ENCODE assay signal across 8 mouse cellular contexts in the genomic region with DNA sequence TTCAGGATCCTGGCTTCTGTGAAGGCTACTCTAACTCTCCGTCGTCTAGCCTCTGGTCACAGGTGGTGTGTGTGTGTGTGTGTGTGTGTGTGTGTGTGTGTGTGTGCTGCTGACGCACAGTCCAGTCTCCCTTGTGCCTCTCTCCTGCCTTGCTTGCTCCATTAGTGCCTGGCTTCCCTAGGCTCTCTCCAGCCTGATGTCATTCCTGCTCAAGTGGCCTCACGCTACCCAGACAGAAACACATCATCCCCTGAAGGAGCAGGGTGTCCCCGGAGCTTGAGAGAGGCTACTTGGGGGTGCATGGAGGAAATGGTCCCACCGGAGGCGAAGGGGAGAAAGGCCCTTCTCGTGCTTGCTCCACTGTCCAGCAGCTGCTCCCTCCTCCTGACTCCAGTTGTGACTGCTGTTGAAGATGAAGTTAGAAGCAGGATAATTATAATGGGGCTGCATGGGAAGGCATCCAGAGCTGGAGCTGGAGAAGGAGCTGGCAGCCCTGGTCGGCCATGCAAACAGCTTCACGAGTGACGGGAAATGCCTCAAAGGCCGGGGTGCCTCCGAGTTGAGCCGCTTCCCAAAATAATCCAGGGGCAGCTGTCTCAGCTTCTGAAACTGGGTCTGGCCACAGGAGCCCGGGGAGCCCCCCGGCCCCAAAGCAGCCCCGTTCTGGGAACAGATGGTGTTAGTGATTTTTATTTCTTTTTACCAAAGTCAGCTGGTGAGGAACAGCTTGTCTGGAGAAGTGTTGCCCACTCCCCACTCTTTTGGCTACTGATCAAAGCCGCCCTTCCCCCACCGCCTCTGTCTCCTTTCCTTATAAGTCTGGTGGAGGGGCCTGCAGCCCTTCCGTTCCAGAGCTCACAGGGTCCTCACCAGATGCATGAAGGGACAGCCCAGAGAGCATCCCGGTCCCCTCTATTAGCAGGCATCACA. TPM values are rescaled to one million over a fixed set of nuclear protein-coding genes. Genes with fewer than 3 reads are reported as not detected.
DNase-seq lines count a peak whose midpoint lies in the region; ATAC-seq and TF ChIP-seq lines count a peak whose summit lies in the region.

No protein-coding gene starts in this region.

- no peak overlapping the region for H3K9ac ChIP-seq in intestine, embryonic 14.5 days (ENCODE audit: low read length)
- H3K9ac ChIP-seq in intestine, postnatal 0 days (ENCODE audit: low read depth, low read length) = no peak overlapping the region
- no peak overlapping the region for H3K9ac ChIP-seq in forebrain, embryonic 14.5 days (ENCODE audit: low read length)
- no peak overlapping the region for H3K9ac ChIP-seq in midbrain, embryonic 15.5 days

- no peak for TF ChIP-seq CTCF in intestine, postnatal 0 days (IDR thresholded peaks at IDR 0.05; ENCODE audit: low read depth)

- no peak overlapping the region for H3K4me3 ChIP-seq in intestine, embryonic 14.5 days (ENCODE audit: low read depth, low read length)
- no peak overlapping the region for H3K4me3 ChIP-seq in intestine, postnatal 0 days (ENCODE audit: low read depth, low read length)
- H3K4me3 ChIP-seq in forebrain, embryonic 14.5 days (ENCODE audit: low read depth, low read length) = no peak overlapping the region
- no peak overlapping the region for H3K4me3 ChIP-seq in midbrain, embryonic 15.5 days

- H3K4me1 ChIP-seq in intestine, embryonic 14.5 days (replicated peaks; ENCODE audit: control insufficient read depth, insufficient read depth, low read length) = peaks cover 8% of the 10 kb centered on the region; the same call in 1 of the 2 replicates
- no peaks in the 10 kb centered on the region for H3K4me1 ChIP-seq in intestine, postnatal 0 days (replicated peaks; ENCODE audit: control insufficient read depth, insufficient read depth, low read length)
- H3K4me1 ChIP-seq in forebrain, embryonic 14.5 days (ENCODE audit: control insufficient read depth, insufficient read depth, low read length) = no peaks in the 10 kb centered on the region
- 0 out of 2 replicates have a peak, but pooled peaks cover 7% of the 10 kb centered on the region for H3K4me1 ChIP-seq in midbrain, embryonic 15.5 days

- no peaks in the 10 kb centered on the region for H3K9me3 ChIP-seq in intestine, embryonic 14.5 days (ENCODE audit: control insufficient read depth, low read length)
- no peaks in the 10 kb centered on the region for H3K9me3 ChIP-seq in intestine, postnatal 0 days (ENCODE audit: control insufficient read depth)
- no peaks in the 10 kb centered on the region for H3K9me3 ChIP-seq in forebrain, embryonic 14.5 days (replicated peaks; ENCODE audit: control insufficient read depth, low read length)
- H3K9me3 ChIP-seq in midbrain, embryonic 15.5 days = no peaks in the 10 kb centered on the region

- peak; percentile 57 for DNase-seq in intestine, embryonic 14.5 days (ENCODE audit: low spot score)
- DNase-seq in forebrain, embryonic 14.5 days (ENCODE audit: low spot score) = peak; percentile 84
- DNase-seq in layer of hippocampus, adult 11-12 months (ENCODE audit: low spot score) = peak; percentile 62
- no peak for DNase-seq in urinary bladder, adult 2 months (ENCODE audit: low spot score)
- no peak for DNase-seq in thymus, postnatal 0 days (ENCODE audit: low spot score)

- 48% methylated on average over 21 of the region's 21 CpGs for WGBS in intestine, embryonic 14.5 days
- 65% methylated on average over 21 of the region's 21 CpGs for WGBS in intestine, postnatal 0 days
- 65% methylated on average over 21 of the region's 21 CpGs for WGBS in forebrain, embryonic 14.5 days
- WGBS in midbrain, embryonic 15.5 days = 54% methylated on average over 21 of the region's 21 CpGs

- no peak overlapping the region for H3K4me2 ChIP-seq in intestine, embryonic 14.5 days (ENCODE audit: low read length)
- H3K4me2 ChIP-seq in intestine, postnatal 0 days (replicated peaks; ENCODE audit: low read depth) = no peak overlapping the region
- no peak overlapping the region for H3K4me2 ChIP-seq in forebrain, embryonic 14.5 days (ENCODE audit: low read length)
- no peak overlapping the region for H3K4me2 ChIP-seq in midbrain, embryonic 15.5 days

- no peak for ATAC-seq in intestine, embryonic 14.5 days (replicated peaks; ENCODE audit: low FRiP score, low TSS enrichment, low read depth)
- ATAC-seq in intestine, postnatal 0 days = no peak
- ATAC-seq in forebrain, embryonic 14.5 days = peak; percentile 86
- ATAC-seq in midbrain, embryonic 15.5 days (replicated peaks) = no peak
- ATAC-seq in megakaryocyte, adult 5-6 weeks (ENCODE audit: poor library complexity, severe bottlenecking) = no peak

- H3K27ac ChIP-seq in intestine, embryonic 14.5 days (ENCODE audit: low read depth) = peak overlapping the region; percentile 33; the same call in 1 of the 2 replicates
- H3K27ac ChIP-seq in intestine, postnatal 0 days (ENCODE audit: low read depth, low read length) = no peak overlapping the region
- peak overlapping the region; percentile 55; the same call in 1 of the 2 replicates for H3K27ac ChIP-seq in forebrain, embryonic 14.5 days (ENCODE audit: low read depth, low read length)
- 0 out of 2 replicates have a peak overlapping the region, but pooled peaks have one; percentile 23 for H3K27ac ChIP-seq in midbrain, embryonic 15.5 days

- H3K27me3 ChIP-seq in intestine, embryonic 14.5 days (replicated peaks; ENCODE audit: control insufficient read depth, insufficient read depth, low read length) = no peaks in the 10 kb centered on the region
- H3K27me3 ChIP-seq in intestine, postnatal 0 days (replicated peaks; ENCODE audit: control insufficient read depth, insufficient read depth, low read length) = no peaks in the 10 kb centered on the region
- H3K27me3 ChIP-seq in forebrain, embryonic 14.5 days (replicated peaks; ENCODE audit: control insufficient read depth, insufficient read depth, low read length) = no peaks in the 10 kb centered on the region
- no peaks in the 10 kb centered on the region for H3K27me3 ChIP-seq in midbrain, embryonic 15.5 days (replicated peaks)

- H3K36me3 ChIP-seq in intestine, embryonic 14.5 days (ENCODE audit: control insufficient read depth, insufficient read depth, low read length) = no peaks in the 10 kb centered on the region
- no peaks in the 10 kb centered on the region for H3K36me3 ChIP-seq in intestine, postnatal 0 days (ENCODE audit: control insufficient read depth, insufficient read depth)
- H3K36me3 ChIP-seq in forebrain, embryonic 14.5 days (ENCODE audit: control insufficient read depth, insufficient read depth, low read length) = no peaks in the 10 kb centered on the region
- H3K36me3 ChIP-seq in midbrain, embryonic 15.5 days (replicated peaks) = no peaks in the 10 kb centered on the region

RNA-seq across cellular contexts. Expression of a gene that starts 28.4 kb away (rescaled TPM):
- 1.9 and 2.0 TPM in 2 replicates for polyA plus RNA-seq in intestine, embryonic 14.5 days (2014; fragmentation: Nextera tagmentation; extraction: Ambion mirVana)
- polyA plus RNA-seq in intestine, postnatal 0 days (2015; fragmentation: Nextera tagmentation; extraction: Ambion mirVana) = 1.1 and 1.2 TPM in 2 replicates
- 0.90 and 1.2 TPM in 2 replicates for polyA plus RNA-seq in forebrain, embryonic 14.5 days (2014; fragmentation: Nextera tagmentation; extraction: Ambion mirVana)
- polyA plus RNA-seq in midbrain, embryonic 15.5 days (2015; fragmentation: Nextera tagmentation; extraction: Ambion mirVana) = 0.86 and 0.89 TPM in 2 replicates
- 1.9 TPM in 2 replicates for polyA plus RNA-seq in urinary bladder, adult 2 months (2012; rRNA removed)
- polyA plus RNA-seq in thymus, postnatal 0 days (2015; fragmentation: Nextera tagmentation; extraction: Ambion mirVana) = 130 and 155 TPM in 2 replicates
- total RNA-seq in megakaryocyte, adult 5-6 weeks (2015) = 54.9 and 59.6 TPM in 2 replicates
- 147 and 225 TPM in 2 replicates for total RNA-seq in megakaryocyte, adult 5-6 weeks (2017)

Comparison
In these comparisons a context has a peak if more than half of its experiments do, and no peak if none do; other contexts are left out.
1. DNase-seq: peak in intestine, embryonic 14.5 days (single experiment), forebrain, embryonic 14.5 days (single experiment) and layer of hippocampus, adult 11-12 months (single experiment); none in urinary bladder, adult 2 months (single experiment) and thymus, postnatal 0 days (single experiment).
2. RNA of a gene that starts 28.4 kb away (polyA plus RNA-seq): 130 to 155 TPM in thymus, postnatal 0 days; 1.9 to 2.0 TPM in intestine, embryonic 14.5 days, 1.9 TPM in urinary bladder, adult 2 months, 1.1 to 1.2 TPM in intestine, postnatal 0 days, 0.90 to 1.2 TPM in forebrain, embryonic 14.5 days and 0.86 to 0.89 TPM in midbrain, embryonic 15.5 days; every median in the first group is over 10 times any median in the second.